Mouse (Mus musculus) liver (tissue): Measurements from ENCODE around the gene Atg16l2.

ENCODE experiments used
- DNase-seq: peaks from one replicate; pipeline ENCODE4 v3.0.0-alpha.2; 2020; ENCODE audit warnings: mixed read lengths

Gene Atg16l2

DNA sequence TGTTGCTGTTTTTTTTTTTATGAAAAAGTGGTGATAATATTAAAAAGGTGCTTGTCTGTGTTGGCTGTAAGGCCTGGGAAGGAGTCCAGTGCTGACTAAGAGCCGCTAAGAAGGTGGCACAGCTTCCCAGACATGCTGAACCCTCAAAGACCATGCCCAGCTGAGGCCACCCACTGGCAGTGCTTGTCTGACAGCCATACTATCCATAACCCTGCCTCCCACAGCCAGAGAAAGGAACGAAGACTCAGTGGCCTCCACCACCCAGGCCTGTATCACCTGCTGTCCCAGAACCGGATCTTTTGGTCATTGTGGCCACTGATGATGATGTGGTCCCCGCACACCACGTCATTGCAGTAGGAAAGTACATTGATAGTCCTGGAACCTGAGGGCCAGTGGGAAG lies 10.8 kb downstream of the Atg16l2 start:
- DNase-seq = no peak

DNA sequence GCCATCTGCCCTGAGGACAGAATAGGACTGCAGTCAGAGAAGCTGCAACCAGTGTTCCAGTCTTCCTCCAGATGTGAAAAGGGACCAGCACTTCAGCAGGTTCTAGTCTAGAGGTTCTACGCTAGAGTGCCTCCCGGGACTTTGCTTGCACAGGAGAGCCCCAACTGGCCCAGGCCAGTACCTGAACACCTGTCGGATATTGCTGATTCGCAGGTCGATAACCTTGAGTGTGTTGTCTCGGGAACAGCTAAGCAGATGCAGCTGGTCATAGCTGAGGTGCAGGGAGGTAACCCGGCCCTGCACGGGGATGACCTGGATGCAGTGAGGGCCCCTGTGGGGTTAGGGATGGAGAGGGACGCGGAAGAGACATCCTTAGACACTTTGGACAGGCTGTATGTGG lies 11.7 kb downstream of the Atg16l2 start:
- no peak for DNase-seq

DNA sequence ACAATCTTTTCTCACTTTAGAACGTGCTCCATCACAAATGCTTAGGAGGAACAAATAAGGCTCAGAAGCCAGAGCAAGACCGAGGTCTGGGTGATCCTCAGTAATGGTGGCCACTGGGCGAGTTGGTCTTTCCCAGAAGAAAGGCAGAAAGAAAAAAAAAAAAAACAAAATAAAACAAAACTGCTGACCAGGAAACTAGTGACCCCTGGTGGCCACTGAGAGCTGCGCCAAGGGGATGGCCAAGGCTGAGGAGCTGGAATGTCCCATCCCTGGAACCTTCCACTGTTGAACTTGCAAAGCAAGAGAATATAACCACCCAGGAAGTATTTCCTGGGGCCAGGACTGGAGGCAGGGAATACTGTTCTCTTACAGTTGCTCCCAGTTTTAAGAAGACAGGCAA lies 13.6 kb downstream of the Atg16l2 start:
- peak; percentile 54 for DNase-seq

DNA sequence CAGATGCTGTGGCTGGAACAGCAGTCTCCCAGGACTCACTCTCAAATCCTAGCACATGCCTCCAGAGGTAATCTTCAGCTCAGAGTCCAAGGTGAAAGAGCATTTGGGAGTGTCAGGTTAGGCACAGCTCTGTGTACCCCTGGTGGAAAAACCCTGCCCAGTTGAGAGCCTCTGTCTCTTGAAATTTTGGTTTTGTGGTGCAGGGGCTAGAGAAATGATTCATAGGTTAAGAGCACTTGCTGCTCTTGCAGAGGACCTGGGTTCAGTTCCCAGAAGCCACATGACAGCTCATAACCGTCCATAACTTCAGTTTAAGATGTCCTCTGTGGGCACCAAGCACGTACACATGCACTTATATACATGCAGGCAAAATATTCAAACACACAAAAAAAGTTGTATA lies 14.2 kb downstream of the Atg16l2 start:
- DNase-seq = no peak

GRCm38 (mm10) chr7:101286891-101287290 lies 15.2 kb downstream of the Atg16l2 start:
- DNase-seq = no peak

- no peak for DNase-seq
Measured at GRCm38 (mm10) chr7:101284504-101284903, 17.5 kb downstream of the Atg16l2 start.

GRCm38 (mm10) chr7:101282721-101283120 lies 19.3 kb downstream of the Atg16l2 start:
- DNase-seq = no peak

- peak; percentile 65 for DNase-seq
Measured at GRCm38 (mm10) chr7:101272466-101273160, 29.4 kb downstream of the Atg16l2 start.

DNA sequence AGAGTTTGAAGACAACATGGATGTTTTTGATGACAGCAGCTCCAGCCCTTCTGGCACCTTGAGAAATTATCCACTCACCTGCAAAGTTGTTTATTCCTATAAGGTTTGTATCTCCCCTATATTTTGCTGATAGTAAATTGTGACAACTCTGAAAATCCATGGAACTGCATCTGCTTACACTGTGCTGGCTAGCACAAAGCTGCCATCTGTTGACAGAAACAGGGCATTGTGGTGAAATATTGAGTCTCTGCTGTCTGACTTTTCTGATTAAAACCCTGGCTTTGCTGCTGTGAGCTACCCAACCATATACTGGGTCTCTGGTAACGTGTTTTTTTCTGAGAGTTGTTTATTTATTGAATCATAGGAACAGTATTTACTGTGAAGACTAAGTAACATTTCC lies 30.4 kb downstream of the Atg16l2 start:
- no peak for DNase-seq

DNA sequence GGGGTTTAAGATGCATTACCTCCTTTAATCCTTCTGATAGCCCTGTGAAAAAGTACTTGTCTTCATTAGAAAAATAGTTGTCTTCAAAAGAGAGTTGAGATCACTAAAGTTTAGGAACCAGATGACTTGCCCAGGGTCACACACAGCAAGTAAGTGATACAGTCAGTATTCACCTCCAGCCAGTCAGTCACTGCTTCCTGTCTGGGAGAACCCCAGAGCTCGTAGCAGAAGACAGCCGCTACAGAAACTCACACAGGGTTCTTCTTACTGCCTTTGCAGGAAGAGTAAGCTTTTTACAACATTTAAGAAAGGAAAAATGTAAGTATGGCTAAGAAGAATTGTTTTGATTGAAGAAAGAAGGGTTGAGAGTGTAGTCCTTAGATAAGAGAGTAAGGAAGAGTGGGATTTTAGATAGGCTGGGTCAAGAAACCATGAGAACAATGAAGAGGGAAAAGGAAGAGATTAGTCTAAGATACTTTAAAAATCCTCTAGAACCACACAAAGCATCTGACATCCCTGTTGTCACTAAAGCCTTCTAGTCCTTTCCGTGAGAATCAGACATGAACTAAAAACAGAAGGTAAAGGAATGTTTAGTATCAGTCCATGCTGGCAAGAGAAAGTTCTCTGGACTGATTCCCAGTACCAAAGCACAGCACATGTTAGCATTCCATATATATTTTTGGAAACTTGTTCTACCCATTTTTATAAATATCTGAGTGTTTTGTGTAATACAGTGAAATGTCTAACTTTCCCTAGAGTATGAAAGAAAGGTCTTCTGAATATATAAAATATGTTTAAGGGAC lies 34.4 kb downstream of the Atg16l2 start:
- no peak for DNase-seq

- no peak for DNase-seq
Measured at GRCm38 (mm10) chr7:101263511-101263910, 38.5 kb downstream of the Atg16l2 start.

DNA sequence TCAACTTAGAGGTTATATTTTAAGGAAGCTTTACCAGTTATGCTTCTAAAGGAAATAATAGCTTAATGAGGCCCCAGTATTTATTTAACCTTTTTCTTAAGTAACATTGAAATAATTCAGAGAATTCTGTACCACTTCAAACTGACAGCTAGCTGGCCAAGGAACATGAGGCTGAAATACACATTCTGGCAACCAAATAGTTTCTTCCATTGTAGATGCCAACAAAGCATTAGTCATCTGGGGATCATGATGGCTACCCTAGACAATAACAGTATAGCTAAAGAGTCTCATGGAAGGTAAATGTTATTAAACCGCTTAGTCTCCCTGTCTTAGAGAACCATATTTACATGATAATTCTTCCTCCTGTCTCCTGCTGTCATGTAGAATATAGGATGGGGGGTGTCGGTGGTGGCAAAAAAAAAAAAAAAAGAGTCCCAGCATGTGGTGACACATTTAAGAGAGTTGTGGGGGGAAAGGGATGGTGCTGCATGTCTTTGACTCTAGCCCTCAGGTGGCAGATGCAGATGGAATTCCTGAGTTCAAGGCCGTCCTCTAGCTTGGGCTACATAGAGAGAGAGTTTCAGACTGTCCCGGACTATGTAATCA lies 40.0 kb downstream of the Atg16l2 start:
- no peak for DNase-seq

DNA sequence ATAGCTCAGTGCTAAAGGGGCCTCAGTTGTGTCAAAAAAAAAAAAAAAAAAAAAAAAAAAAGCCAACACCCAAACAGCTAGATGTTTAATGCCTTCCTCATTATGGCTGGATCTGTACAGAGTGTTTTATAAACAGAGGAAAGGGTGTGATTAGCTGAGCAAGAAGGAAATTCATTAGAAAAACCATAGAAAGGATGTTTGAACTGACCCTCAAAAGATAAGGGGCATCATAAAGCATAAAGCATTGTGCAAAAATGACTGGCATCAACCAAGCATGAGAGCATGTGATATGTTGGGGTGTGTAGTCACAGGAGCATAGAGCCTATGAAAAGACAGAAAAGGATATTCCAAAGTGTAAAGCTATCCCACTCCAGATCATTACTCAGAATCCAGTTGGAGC lies 43.6 kb downstream of the Atg16l2 start:
- DNase-seq = no peak

DNA sequence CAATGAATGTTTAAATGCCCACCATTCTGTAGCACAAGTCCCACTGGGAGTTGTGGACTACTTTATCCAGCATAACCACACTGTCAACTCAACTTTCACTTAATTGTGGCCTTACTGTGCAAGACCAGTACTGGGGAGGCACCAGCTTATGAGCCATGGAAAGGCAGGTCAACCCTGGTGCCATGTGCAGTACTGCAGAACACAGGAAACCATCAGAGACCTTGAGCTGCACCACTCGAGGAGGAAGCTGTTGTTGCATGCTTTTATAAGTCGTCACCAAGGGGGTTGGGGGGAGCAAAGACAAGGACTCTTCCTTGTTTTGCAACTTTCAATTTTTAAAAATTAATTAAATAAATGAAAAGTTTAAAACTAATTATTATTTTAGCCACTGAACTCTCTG lies 49.0 kb downstream of the Atg16l2 start:
- no peak for DNase-seq

GRCm38 (mm10) chr7:101249173-101249572 lies 52.9 kb downstream of the Atg16l2 start:
- DNase-seq = no peak

DNA sequence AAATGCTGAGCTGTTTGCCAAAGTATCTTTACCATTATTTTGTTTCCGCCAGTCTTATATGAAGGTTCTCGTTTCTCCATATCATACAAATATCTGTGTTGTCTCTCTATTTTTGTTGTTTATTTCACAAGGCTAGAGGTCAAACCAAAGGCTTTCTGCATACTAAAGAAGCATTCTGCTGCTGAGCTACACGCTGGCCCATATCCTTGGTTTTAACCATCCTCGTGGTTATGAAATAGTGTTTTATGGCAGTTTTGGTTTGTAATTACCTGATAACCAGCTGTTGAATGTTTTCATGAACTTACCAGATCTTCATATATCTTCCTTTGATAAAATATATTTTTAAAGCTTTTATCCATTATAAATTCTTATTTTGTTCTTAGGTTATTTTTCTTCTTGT lies 53.3 kb downstream of the Atg16l2 start:
- no peak for DNase-seq

DNA sequence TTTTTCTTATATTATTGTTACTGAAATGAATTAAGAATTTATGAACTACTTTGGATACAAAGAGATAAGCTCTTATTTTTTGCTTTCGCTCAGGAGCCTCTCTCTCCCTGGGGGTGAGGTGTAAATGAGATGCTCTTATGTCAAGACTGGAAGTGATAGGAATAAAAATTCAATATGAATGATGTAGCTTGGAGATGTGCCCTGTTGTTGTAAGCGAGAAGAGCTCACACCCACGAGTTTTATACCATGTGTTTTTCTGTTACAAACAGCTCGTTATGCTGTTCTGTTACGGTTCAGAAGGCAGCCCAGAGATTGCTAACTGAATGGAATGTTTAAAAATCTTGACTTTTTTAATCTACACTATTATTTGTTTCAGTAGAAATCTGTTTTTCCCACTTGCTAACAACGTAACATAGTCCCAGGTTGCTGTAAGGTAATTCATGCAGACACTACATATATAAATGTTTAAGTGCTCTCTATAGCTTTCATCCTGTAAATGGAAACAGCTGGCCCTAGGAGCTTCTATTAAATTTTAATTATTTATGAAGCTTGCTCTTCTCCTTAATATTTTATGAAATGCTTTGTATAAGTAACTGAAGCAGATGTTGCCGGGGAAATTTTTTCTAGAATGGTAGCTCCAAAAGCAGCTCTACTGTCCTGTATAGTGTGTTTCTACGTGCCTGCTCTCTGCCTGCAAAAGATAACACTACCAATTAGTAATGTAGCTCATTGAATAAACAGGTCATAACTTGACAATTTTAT lies 65.2 kb downstream of the Atg16l2 start:
- no peak for DNase-seq

DNA sequence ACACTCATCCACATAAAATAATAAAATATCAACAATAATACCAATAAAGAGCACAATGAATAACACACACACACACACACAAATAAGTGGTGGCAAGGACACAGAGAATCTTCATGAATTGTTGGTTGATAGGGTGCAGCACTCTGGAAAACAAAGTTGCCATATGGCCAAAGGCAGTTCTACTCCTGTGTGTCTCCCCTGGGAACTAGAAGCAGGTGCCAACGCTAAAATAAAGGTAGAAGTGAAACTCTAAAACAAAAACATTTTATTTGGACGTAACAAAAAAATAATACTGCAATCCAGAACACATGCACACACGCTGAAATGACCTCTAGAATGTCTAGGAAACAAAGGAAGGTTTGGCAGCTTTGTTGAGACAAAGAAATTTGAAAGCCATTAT lies 69.3 kb downstream of the Atg16l2 start:
- DNase-seq = no peak

- no peak for DNase-seq
Measured at GRCm38 (mm10) chr7:101231458-101231857, 70.6 kb downstream of the Atg16l2 start.

DNA sequence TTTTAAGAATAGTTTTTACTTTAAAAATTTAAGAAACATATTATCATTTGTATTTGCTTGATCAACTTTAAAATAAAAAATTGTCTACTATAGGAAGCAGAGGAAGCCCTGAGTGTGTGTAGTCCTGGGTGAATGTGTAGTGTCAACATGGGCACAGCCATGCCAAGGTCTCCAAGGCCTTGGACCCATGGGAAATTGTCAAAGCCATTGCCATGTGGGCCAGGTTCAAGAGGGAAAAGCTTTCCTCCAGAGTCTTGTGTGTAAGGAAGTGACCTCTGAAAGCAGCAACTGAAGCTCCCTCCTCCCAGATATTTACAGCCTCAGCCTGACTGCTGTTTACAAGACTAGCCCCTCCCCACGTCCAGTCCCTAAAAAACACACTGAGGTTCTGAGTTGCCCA lies 72.7 kb downstream of the Atg16l2 start:
- no peak for DNase-seq

- DNase-seq = no peak
Measured at GRCm38 (mm10) chr7:101223501-101223900, 78.5 kb downstream of the Atg16l2 start.

- no peak for DNase-seq
Measured at GRCm38 (mm10) chr7:101216724-101217123, 85.3 kb downstream of the Atg16l2 start.
